Mouse (Mus musculus): ENCODE measurements around the gene Pdss2. TPM values are rescaled to one million over a fixed set of nuclear protein-coding genes. Genes with fewer than 3 reads are reported as not detected.

The Pdss2 gene
- total RNA-seq (2021), result 15.3 and 19.2 TPM in 2 replicates
- long read RNA-seq, transcript Pdss2-201 (8 exons, 2,127 nt), result major isoform, 32 of 37 reads
- long read RNA-seq, partial matches to known transcripts, result 0 of 37 reads
- long read RNA-seq, other reads (novel, unspliced or antisense), result 5 of 37 reads

DNA sequence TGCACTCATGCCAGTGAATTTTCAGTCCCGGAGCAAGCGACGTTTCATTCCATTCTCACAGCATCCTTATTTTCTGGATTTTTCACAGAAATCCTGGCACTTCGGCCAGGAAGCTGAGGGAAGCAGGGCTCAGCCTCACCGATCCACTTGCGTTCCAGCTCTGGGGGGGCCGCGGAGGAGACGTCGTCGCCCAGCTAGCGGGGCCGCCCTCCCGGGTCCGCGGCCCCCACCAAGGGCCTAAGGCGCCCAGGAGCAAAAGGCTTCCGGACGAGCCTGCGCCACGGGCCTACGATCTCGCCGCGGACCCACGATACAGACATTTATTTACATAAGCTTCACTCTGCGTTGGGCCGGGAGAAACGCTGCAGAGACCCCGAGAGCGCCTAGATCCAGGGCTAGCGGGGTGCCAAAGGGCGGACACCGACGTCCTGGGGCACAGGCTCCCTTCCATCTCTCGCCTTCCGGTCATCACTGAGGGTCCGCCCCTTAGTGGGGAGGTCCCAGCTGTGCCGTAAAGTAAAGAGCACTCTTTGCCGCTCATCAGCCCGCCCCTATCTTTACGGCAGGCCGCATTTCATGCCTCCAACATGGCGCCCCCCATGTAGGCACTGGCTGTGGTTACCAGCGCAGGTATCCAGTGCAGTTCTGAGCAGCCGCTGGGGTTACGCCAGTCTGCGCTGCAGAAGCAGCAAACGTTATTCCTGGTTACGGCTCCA lies at the start of gene Pdss2:
TSS of gene Pdss2 (plus strand) at position 577 of the 716 bp plus-strand sequence.
- peak; percentile 90 for DNase-seq

DNA sequence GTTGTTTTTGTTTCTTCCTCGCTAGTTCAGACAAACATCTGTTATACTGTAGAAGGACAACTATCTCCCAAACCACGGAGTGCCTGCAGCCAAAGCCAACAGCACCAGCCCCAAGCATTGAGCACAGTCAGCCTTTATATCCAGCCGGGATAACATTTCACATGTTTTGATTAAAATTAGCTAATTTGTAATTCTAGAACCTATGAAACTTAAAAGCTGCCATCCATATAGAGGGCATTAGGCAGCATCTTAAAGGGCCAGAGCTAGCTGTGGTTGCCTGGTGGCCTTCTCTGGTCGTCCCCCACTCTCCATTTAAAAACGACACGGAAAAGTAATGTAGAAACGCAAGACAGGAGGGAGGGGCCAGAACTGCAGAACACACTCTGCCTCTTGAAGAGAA lies 49.2 kb upstream of the Pdss2 start:
- no peak for DNase-seq

DNA sequence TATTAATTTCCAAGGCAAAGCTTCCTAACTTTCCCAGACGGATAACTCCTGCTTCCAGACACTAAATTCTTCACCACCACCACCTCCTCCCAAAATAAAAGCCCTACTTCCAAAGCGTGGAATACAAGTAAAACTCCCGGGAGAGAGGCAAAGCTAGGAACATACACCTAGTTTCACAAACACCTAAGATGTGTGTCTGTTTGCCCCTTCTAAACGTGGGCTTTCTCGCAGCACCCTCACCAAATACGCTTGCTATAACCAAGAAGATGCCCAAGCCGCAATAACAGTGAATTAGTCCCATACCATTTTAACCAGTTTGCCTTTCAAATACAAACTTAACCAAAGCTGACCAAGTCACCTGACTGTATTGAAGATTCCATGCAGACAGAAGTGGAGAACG lies 48.7 kb upstream of the Pdss2 start:
- DNase-seq, result no peak

DNA sequence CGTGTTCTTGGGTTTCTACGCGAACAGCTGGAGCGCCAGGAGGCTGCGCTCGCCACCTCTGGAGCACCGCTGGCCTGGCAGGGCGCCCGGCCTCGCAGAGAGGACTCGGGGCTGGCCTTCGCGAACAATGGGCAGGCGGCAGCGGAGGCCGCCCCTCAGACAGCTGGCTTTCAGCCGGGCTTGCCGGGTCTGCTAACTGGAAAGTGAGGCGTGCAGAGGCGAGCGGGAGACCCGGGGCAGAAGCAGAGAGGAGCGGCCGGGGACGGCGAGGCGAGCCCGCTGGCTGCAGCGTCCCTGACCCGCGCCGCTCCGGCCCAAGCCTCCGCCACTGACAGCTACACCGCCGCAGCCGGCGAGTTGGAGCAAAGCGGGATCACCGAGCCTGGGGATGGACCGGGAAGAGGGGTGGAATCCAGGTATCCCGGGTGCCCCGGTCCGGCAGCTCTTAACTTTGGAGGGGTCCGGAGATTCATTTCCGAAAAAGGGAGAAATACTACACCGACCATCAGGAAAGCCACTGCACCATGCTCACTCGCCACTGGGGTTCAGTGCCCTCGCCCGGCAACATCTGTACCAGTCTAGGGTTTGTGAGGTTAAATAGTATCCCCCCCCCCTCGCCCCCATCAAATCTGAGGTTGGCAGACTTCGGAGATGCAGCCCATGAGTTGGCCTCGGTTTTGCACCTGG lies 48.0 kb upstream of the Pdss2 start:
- peak; percentile 81 for DNase-seq

DNA sequence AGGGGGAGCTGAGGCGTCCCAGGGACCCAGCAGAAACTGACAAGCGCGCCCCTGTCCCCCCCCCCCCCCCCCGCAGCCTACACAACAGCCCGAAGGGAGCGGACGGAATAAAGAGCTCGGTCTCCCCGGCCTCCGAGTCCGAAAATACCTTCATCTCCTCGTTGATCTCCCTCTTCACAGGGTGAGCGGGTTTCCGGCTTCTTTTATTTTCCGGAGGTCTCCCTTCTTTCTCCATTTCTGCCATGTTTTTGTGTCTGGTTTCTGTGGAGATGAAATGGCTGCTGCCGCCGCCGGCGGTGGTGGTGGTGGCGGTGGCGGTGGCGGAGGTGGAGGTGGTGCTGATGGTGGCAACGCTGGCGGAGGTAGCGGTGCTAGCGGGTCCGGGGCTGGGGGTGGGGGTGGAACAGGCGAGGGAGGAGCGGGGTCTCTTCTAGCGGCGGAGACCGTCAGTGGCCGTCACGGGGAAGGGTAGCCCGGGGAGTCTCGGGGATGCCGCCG lies 47.4 kb upstream of the Pdss2 start:
- DNase-seq, result peak; percentile 31

DNA sequence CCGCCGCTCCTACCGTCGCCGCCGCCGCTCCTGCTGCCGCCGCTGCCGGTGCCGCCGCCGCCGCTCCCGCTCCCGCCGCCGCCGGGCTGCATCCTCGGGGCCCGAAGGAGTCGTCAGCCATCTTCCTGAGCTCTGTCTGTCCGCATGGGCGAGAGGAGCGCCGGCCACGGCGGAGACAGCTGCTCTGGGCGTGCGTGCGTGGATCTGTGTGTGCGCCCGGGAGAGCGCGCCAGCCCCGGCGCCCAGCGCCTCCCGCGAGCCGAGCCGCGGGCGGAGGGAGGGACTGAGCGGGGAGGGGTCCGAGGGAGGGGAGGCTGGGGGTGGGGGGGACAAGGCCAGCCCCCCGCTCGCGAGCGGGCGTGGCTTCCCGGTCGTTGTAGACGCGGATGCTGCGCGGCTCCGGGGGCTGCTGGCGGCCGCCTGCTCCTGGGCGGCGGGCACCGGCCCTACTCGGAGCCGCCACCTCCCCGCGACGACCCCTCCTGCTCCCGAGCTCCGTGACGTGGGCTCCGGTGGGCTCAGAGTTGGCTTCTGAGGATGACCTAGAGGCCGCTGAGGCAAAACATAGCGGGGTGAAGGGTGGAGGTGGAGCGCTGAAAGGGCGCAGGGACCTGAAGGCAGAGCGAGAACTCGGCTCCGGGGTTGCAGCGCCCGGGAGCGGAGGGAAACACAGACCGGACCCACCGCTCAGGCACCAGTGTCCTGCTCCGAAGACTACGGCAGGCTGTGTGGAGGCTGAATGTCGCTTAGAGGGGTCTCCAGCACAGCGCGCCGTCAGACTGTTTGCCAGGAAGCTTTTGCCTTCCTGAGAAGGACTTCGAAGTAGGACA lies 46.7 kb upstream of the Pdss2 start, which contains the start of the genes Sobp and 9030612E09Rik:
TSS of gene Sobp (minus strand) at position 205 of the 830 bp plus-strand sequence.
TSS of gene 9030612E09Rik (plus strand) at position 379 of the 830 bp plus-strand sequence.
- peak; percentile 64 for DNase-seq

DNA sequence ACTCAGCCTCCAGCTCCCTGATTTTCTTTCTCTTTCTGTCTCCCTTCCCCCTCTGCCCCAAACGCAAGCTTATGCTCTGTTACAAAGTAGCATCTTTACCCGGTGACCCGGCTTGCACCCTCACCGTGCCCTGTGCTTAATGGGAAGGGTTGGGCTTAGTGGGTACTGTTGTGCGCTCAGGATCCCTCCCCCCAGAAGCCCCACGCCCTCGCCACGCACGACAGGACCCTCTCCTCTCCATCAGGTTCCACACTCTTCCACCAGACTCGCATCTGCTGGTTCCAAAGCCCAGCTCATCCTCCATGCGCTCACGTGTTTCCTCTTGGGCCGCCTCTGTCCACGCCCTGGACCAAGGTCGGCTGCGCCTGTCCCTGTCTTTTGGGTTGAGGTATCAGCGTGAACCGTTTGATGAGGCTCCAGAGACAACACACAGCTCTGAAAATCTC lies 46.1 kb upstream of the Pdss2 start:
- DNase-seq, result peak; percentile 21

DNA sequence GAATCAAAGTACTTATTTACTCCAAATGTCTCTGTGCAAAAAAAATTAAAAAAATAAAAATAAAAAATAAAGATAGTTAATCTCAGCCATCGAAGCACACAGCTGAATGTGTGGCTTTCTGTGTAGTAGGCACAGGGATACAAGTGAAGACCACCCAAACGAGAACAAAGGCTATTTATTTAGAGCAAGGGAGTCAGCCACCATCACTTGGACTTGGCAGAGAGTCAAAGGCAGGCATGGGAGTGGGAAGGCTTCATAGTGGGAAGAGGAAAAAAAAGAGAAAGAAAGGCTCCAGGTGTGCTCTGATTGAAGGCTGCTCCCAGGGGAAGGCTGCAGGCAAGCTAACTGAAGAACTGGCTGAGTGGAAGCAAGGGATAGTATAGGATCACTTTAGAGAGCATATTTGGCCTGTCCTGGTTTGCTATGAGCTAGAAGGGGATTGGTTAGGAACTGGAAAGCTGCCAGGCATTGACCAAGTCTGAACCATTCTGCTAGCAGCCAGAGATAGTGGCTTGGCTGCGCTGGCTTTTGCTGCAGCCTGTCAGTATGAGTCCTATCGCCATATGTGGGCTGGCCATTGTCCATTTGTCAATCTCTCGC lies 40.9 kb upstream of the Pdss2 start:
- DNase-seq, result no peak

DNA sequence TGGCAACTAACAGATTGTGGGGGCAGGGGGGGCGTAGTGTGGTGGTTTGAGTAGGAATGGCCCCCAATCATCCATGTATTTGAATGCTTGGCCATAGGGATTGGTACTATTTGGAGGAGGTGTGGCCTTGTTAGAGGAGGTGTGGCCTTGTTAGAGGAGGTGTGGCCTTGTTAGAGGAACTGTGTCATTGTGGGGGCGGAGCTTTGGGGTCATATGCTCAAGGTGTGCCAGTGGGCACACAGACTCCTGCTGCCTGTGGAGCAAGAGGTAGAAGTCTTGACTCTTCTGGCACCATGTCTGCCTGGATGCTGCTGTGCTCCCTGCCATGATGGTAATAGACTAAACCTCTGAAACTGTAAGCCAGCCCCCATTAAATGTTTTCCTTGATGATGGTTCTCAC lies 21.1 kb upstream of the Pdss2 start:
- DNase-seq, result no peak

DNA sequence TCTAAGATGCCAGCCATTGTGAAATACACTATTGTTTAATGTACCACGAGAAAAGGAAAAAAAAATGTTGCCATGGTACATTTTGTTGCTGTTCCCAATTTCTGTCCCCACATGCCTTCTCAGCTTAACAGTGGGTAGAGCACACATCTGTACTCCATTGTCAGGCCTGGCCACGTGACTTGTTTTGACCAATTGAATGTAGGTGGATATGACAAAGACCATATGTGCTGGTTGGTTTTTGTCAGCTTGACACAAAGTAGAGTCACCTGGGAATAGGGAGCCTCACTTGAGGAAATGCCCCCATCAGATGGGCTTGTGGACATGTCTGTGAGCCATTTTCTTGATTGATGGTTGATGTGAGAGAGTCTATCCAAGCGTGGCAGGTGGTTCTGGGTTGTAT lies 17.4 kb upstream of the Pdss2 start:
- DNase-seq, result no peak

DNA sequence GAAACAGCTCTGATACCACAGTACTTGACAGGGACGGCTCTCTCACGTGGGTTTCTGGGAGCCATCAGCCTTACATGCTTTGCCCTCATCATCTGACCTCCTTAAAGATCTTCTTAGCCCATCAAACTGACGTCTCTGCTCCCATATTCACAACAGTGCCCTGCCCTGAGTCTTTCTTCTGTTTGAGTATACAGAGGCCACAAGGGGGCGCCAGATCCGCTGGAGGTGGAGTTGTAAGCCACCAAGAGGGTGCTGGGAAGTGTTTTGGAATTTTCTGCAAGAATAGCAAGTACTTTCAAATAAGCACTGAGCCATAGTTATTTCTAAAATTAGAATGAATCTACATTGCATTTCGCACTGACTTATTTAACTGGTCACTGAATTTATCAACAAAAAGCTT lies 9.4 kb upstream of the Pdss2 start:
- DNase-seq, result peak; percentile 44

DNA sequence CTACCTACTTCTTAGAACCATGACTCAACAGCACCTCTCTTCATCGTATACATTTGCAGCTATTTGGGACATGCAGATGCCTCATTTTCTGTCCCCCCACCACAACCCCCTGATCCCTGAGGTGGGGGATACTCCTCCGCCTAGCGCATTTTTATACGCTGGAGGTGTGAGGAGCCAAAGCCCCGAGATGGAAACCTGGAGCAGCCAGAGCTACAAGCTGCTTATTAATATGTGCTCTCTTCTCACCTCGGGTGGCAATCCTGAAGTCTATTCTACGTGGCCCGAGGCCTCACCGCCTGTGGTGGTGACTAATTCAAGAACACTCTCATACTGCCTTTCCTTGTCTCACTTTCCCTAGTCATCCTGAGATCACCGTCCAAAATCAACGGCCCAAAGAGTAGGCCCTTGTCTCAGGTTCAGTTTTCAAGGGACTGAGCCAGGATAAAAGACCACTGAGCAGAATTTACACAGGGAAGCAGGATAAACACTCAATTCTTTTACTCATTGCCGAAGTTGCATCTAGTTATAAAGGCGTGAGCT lies 3.9 kb upstream of the Pdss2 start:
- DNase-seq, result no peak

DNA sequence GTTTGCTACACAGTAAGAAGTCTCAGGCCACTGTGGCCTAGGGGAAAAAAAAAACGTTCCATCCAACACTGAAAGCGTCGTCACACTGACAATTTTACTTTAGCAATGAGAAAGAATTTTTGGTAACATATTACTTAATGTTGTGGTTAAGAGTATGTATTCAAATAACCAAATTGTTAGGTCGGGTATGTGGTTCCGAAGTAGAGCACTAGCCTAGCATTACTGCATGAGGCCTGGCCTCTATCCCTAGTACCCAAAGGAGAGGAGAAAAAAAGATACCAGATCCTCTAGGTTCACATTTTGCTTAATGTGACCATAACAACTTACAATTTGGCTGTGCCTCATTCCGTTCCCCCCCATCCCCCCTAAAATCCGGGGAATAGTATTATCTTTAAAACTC lies 807 bp upstream of the Pdss2 start:
- DNase-seq, result no peak

DNA sequence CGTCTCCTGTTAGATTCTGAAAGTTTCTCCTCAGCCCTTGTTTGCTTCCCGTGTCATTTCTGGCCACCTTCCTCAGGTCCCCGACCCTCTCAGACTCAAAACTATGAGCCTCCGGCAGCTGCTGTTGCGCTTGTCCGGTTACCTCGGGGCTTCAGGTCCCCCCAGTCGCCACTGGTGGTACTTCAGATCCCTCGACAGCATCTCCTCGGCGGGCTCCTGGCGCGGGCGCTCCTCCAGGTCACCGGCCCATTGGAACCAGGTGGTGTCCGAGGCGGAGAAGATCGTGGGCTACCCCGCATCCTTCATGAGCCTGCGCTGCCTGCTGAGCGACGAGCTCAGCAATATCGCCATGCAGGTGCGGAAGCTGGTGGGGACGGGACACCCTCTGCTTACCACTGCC lies 373 bp downstream of the Pdss2 start:
- DNase-seq, result peak; percentile 23

DNA sequence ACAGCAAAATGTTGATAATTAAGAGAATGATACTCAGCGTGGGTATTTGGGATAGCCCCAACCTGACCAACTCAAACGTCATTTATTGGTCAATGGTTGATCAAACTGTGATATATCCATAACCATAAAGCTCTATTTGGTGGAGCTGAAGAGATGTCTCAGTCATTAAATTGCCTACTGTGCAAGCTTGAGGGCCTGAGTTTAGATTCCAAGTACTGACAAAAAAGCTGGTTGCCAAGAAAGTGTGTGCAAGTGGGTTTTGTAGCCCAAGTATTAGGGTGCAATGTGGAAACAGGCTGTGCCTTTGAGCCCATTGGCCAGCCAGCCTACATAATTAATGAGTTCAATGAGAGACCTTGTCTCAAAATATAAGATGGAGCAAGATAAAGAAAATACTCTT lies 2.1 kb downstream of the Pdss2 start:
- no peak for DNase-seq

DNA sequence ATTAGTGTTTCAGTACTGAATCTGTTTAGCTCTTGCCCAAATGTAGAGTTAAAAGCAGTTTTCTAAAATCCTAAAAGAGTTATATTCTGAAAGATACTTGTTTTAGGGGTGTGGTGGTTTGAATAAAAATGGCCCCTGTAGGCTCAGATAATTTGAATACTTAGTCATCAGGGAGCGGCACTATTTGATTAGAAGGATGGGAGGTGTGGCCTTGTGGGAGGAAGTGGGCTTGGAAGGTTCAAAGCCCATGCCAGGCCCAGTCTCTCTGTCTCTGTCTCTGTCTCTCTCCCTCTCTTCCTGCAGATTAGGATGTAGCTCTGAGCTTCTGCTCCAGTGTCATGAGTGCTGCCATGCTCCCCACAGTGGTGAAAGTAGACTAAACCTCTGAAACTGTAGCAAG lies 5.1 kb downstream of the Pdss2 start:
- no peak for DNase-seq

DNA sequence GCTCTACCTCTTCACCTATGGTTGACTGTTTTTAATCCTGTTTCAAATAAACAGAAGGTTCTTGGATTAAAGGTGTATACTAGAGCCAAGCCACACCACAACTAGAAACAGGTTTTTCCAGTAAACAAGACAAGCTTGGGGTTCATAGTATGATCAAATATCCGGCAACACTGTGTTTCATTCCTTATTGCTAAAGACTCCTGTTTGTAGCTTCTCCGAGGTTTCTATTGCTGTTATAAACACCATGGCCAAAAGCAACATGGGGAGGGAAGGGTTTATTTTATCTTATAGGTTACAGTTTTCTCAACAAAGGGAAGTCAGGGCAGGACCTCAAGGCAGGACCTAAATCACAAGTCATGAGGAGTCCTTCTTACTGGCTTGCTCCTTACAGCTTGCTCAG lies 8.0 kb downstream of the Pdss2 start:
- no peak for DNase-seq

DNA sequence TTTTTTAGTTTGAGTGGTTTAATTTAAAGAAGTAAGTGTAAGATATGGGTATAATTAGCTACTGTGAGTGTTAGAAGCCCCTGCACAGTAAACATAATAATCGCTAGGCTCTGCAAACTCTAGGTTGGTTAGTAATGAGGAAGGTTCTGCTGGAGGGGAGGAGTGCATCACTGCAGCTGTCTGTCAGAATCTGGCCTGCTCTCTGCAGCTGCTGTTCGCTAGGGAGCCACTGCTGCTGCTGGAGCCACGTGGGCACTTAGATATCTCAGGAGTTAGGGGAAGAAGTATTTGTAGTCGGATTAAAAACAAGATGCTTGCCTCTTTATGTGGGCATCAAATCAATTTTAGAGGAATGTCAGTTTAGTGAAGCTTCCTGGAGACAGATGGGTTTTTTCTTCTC lies 13.2 kb downstream of the Pdss2 start:
- DNase-seq, result no peak

DNA sequence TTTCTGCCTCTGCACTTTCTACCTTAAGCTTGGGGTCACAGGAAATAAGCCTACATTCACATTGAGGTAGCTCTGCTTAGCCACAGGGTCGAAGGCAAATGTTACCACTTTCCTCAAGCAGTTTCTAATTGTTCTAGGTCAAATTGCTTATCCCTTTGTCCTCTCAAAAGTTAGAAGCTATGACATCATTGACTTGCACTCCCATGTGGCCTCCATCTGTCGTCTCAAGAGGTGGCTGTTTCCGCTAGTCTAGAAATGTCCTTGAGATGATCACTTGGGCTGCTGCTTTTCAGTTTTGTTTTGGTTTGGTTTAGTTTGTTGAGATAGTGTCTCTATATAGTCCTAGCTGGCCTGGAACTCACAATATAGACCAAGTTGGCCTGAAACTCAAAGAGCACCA lies 13.7 kb downstream of the Pdss2 start:
- DNase-seq, result no peak

DNA sequence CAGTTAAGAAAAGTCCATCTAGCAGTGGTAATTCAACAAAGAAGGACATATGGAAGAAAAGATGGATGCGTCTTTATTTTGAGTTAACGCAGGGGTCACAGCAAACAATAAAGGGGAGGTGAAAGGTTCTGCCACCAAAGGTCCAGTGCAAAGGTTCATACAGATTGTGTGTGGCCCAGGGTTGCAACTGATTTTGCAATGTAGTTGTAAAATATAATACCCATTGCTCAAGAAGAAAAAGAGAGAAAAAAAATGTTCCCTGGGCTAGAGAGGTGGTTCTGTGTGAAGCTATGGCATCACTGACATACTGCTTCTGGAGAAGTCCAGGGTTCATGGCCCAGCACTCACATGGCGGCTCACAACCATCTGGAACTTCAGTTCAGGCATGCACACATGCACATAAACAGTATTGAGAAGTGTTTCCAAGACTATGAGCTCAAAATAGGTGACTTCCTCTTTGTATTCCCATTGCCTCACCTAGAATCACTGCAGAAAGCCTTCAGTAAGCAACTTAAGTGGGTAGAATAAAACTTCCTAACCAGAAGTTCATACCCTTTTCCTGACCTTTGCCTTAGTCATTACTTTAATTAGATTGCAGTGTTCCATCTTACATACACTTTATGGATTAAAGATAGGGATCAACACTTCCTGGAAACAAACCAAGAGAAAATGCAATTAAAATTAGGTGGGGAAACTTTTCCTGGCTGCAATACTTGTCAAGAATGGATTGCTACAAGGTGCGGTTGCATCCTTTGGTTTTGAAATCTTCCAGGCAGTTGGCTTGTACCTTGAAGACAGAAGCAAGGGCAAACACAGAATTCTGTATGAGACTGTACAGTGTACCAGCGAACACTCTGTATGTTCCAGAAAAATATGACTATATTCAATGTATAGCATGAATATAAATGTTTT lies 14.7 kb downstream of the Pdss2 start:
- DNase-seq, result no peak

DNA sequence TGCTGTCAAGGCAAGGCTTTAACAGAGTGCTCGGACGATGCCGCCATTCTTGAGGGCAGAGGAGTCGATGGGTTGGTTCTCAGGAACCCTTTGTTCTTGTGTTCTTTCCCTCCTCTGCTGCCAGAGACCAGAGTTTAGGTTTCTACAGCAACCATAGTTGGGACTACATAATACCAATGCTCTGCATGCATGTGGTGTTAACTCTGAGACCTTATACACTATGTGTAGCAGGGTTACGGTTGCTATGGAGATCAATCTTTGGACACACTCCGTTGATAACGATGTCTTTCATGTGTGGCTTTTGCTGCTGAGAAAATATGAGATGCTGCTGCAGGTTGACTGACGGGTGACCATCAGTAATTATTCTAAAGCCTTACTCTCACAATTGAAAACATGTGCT lies 20.9 kb downstream of the Pdss2 start:
- DNase-seq, result no peak
